Mouse (Mus musculus): Measurements from ENCODE around the gene Ptprm.
"Not testable (repeated sequence)": the region's sequence is repeated elsewhere in the genome, so short reads cannot be mapped to it uniquely, and the experiment has no call there.

The Ptprm gene

GRCm38 (mm10) chr17:66871396-66871795 lies 482.9 kb downstream of the Ptprm start:
- no peak for DNase-seq (ENCODE audit: low read depth)

GRCm38 (mm10) chr17:66869581-66870002 lies 484.7 kb downstream of the Ptprm start:
- DNase-seq (ENCODE audit: low read depth) = no peak

GRCm38 (mm10) chr17:66864441-66864840 lies 489.8 kb downstream of the Ptprm start:
- DNase-seq (ENCODE audit: low read depth) = no peak

GRCm38 (mm10) chr17:66861557-66861956 lies 492.7 kb downstream of the Ptprm start:
- DNase-seq (ENCODE audit: low read depth) = no peak

- DNase-seq (ENCODE audit: low read depth) = no peak
Measured at GRCm38 (mm10) chr17:66858757-66859156, 495.5 kb downstream of the Ptprm start.

GRCm38 (mm10) chr17:66852496-66852895 lies 501.8 kb downstream of the Ptprm start:
- no peak for DNase-seq (ENCODE audit: low read depth)

- not testable (repeated sequence) for DNase-seq (ENCODE audit: low read depth)
Measured at GRCm38 (mm10) chr17:66847011-66847410, 507.2 kb downstream of the Ptprm start.

- no peak for DNase-seq (ENCODE audit: low read depth)
Measured at GRCm38 (mm10) chr17:66822347-66822746, 531.9 kb downstream of the Ptprm start.

GRCm38 (mm10) chr17:66817380-66817779 lies 536.9 kb downstream of the Ptprm start:
- DNase-seq (ENCODE audit: low read depth) = no peak

- DNase-seq (ENCODE audit: low read depth) = no peak
Measured at GRCm38 (mm10) chr17:66815921-66816320, 538.3 kb downstream of the Ptprm start.

GRCm38 (mm10) chr17:66813786-66814185 lies 540.5 kb downstream of the Ptprm start:
- DNase-seq (ENCODE audit: low read depth) = no peak

- no peak for DNase-seq (ENCODE audit: low read depth)
Measured at GRCm38 (mm10) chr17:66813346-66813745, 540.9 kb downstream of the Ptprm start.

- no peak for DNase-seq (ENCODE audit: low read depth)
Measured at GRCm38 (mm10) chr17:66809786-66810185, 544.5 kb downstream of the Ptprm start.

GRCm38 (mm10) chr17:66808186-66808585 lies 546.1 kb downstream of the Ptprm start:
- DNase-seq (ENCODE audit: low read depth) = no peak

GRCm38 (mm10) chr17:66801831-66802687 lies 552.2 kb downstream of the Ptprm start:
- DNase-seq (ENCODE audit: low read depth) = no peak

- DNase-seq (ENCODE audit: low read depth) = no peak
Measured at GRCm38 (mm10) chr17:66800231-66800630, 554.0 kb downstream of the Ptprm start.

GRCm38 (mm10) chr17:66786166-66786565 lies 568.1 kb downstream of the Ptprm start:
- DNase-seq (ENCODE audit: low read depth) = no peak

- DNase-seq (ENCODE audit: low read depth) = no peak
Measured at GRCm38 (mm10) chr17:66785586-66785985, 568.7 kb downstream of the Ptprm start.

- DNase-seq (ENCODE audit: low read depth) = no peak
Measured at GRCm38 (mm10) chr17:66783601-66784000, 570.7 kb downstream of the Ptprm start.

- DNase-seq (ENCODE audit: low read depth) = no peak
Measured at GRCm38 (mm10) chr17:66783075-66783492, 571.2 kb downstream of the Ptprm start.

- no peak for DNase-seq (ENCODE audit: low read depth)
Measured at GRCm38 (mm10) chr17:66781910-66782309, 572.3 kb downstream of the Ptprm start.

- no peak for DNase-seq (ENCODE audit: low read depth)
Measured at GRCm38 (mm10) chr17:66779026-66779425, 575.2 kb downstream of the Ptprm start.

Measured in c-Kit-positive CD71-positive TER-119-negative erythroid progenitor cells, embryonic 14.5 days (primary cell).